ENCODE assay signal across 11 mouse cellular contexts in genomic region chr19:4478190-4478516, GRCm38 (mm10). TPM values are rescaled to one million over a fixed set of nuclear protein-coding genes. Genes with fewer than 3 reads are reported as not detected.
DNase-seq lines count a peak whose midpoint lies in the region; ATAC-seq and TF ChIP-seq lines count a peak whose summit lies in the region.
"Had no signal": no experiment of that assay in that cellular context is flagged by ENCODE, and none has a peak within 500 bp of the region (broad histone marks: within the 10 kb centered on the region; RNA-seq: fewer than 3 reads in every experiment).

No protein-coding gene starts in this region.

- no peak for DNase-seq in heart, adult 18-20 months
- DNase-seq in lung, postnatal 0 days (ENCODE audit: low spot score): no peak
- no peak for DNase-seq in lung, adult 18-20 months
- peak; percentile 25 for DNase-seq in c-Kit-positive CD71-positive TER-119-negative erythroid progenitor cells, embryonic 14.5 days (ENCODE audit: low read depth)
- peak; percentile 46 for DNase-seq in retina, postnatal 1 day
- DNase-seq in natural killer cell, adult 2 months (ENCODE audit: low spot score in 2 of 2): no peak
- DNase-seq in layer of hippocampus, adult 9-11 months: no peak

- H3K4me3 ChIP-seq in heart, embryonic 15.5 days: peak overlapping the region; percentile 15; the same call in 1 of the 2 replicates
- H3K4me3 ChIP-seq in lung, postnatal 0 days (ENCODE audit: low read depth, low read length): no peak overlapping the region
- H3K4me3 ChIP-seq: embryonic facial prominence, embryonic 12.5 days; megakaryocyte, embryonic 14.5 days had no signal

- peaks cover 31% of the 10 kb centered on the region for H3K27me3 ChIP-seq in heart, embryonic 15.5 days
- peaks cover 8% of the 10 kb centered on the region; the same call in 1 of the 2 replicates for H3K27me3 ChIP-seq in lung, postnatal 0 days (replicated peaks; ENCODE audit: insufficient read depth, low read length)

- H3K27ac ChIP-seq in heart, embryonic 15.5 days: no peak overlapping the region
- no peak overlapping the region for H3K27ac ChIP-seq in lung, postnatal 0 days (ENCODE audit: low read length)
- H3K27ac ChIP-seq: embryonic facial prominence, embryonic 12.5 days had no signal

- peak; percentile 7 for TF ChIP-seq EP300 in lung, postnatal 0 days (IDR thresholded peaks at IDR 0.05)

- H3K9ac ChIP-seq in heart, embryonic 15.5 days: no peak overlapping the region
- no peak overlapping the region for H3K9ac ChIP-seq in lung, postnatal 0 days (replicated peaks; ENCODE audit: low read depth)
- H3K9ac ChIP-seq: embryonic facial prominence, embryonic 12.5 days had no signal

- no peak for ATAC-seq in heart, embryonic 15.5 days (replicated peaks; ENCODE audit: insufficient number of reproducible peaks, insufficient read depth, low FRiP score, low read depth)
- ATAC-seq in lung, postnatal 0 days: no peak

- 47% methylated on average over 1 of the region's 1 CpGs for WGBS in heart, embryonic 15.5 days
- WGBS in lung, postnatal 0 days: 33% methylated on average over 1 of the region's 1 CpGs

- H3K9me3 ChIP-seq in heart, embryonic 15.5 days (replicated peaks): no peaks in the 10 kb centered on the region
- no peaks in the 10 kb centered on the region for H3K9me3 ChIP-seq in lung, postnatal 0 days (ENCODE audit: low read length)
- H3K9me3 ChIP-seq: embryonic facial prominence, embryonic 12.5 days; megakaryocyte, embryonic 14.5 days had no signal

- no peaks in the 10 kb centered on the region for H3K36me3 ChIP-seq in heart, embryonic 15.5 days
- H3K36me3 ChIP-seq in lung, postnatal 0 days (ENCODE audit: insufficient read depth, low read length): no peaks in the 10 kb centered on the region
- H3K36me3 ChIP-seq: embryonic facial prominence, embryonic 12.5 days had no signal

- TF ChIP-seq CTCF in lung, postnatal 0 days (IDR thresholded peaks at IDR 0.05): peak; percentile 55

- H3K4me1 ChIP-seq in heart, embryonic 15.5 days (replicated peaks): peaks cover 17% of the 10 kb centered on the region
- peaks cover 4% of the 10 kb centered on the region; the same call in 1 of the 2 replicates for H3K4me1 ChIP-seq in lung, postnatal 0 days (ENCODE audit: insufficient read depth, low read depth, low read length)

- peak overlapping the region; percentile 94 for H3K4me2 ChIP-seq in heart, embryonic 15.5 days
- H3K4me2 ChIP-seq in lung, postnatal 0 days (replicated peaks; ENCODE audit: low read depth, low read length): no peak overlapping the region; the same call in 1 of the 2 replicates
- H3K4me2 ChIP-seq: embryonic facial prominence, embryonic 12.5 days had no signal

RNA-seq across cellular contexts. Expression of gene Syt12, which starts 0.9 kb away (rescaled TPM):
- polyA plus RNA-seq in heart, embryonic 15.5 days (2015; fragmentation: Nextera tagmentation; extraction: Ambion mirVana): 0.68 and 0.98 TPM in 2 replicates
- 1 to 10 TPM; 4.2 to 7.2 TPM for total RNA-seq in heart, adult 18-20 months (2021)
- 1.0 and 1.3 TPM in 2 replicates for polyA plus RNA-seq in lung, postnatal 0 days (2015; fragmentation: Nextera tagmentation; extraction: Ambion mirVana)

RNA-seq across cellular contexts. Expression of gene 2010003K11Rik, which starts 20.2 kb away (rescaled TPM):
- polyA plus RNA-seq in heart, embryonic 15.5 days (2015; fragmentation: Nextera tagmentation; extraction: Ambion mirVana): not detected in 2 replicates
- 1 to 10 TPM in 1 of 2 experiments, not detected in 1; 1.2 TPM for total RNA-seq in heart, adult 18-20 months (2021)
- polyA plus RNA-seq in lung, postnatal 0 days (2015; fragmentation: Nextera tagmentation; extraction: Ambion mirVana): 0.12 and 0.20 TPM in 2 replicates
- total RNA-seq: layer of hippocampus, adult 8-10 months had no signal
- polyA plus RNA-seq: embryonic facial prominence, embryonic 12.5 days had no signal

RNA-seq across cellular contexts. Expression of gene Pcx, which starts 32.1 kb away (rescaled TPM):
- 10.5 and 16.8 TPM in 2 replicates for polyA plus RNA-seq in heart, embryonic 15.5 days (2015; fragmentation: Nextera tagmentation; extraction: Ambion mirVana)
- total RNA-seq in heart, adult 18-20 months (2021): 10 to 100 TPM; 44.9 to 96.4 TPM
- polyA plus RNA-seq in lung, postnatal 0 days (2015; fragmentation: Nextera tagmentation; extraction: Ambion mirVana): 38.6 and 40.9 TPM in 2 replicates

RNA-seq across cellular contexts. Expression of gene Rhod, which starts 38.9 kb away (rescaled TPM):
- 22.6 and 28.1 TPM in 2 replicates for polyA plus RNA-seq in heart, embryonic 15.5 days (2015; fragmentation: Nextera tagmentation; extraction: Ambion mirVana)
- total RNA-seq in heart, adult 18-20 months (2021): 1 to 10 TPM; 5.4 to 5.8 TPM
- polyA plus RNA-seq in lung, postnatal 0 days (2015; fragmentation: Nextera tagmentation; extraction: Ambion mirVana): 25.0 and 25.1 TPM in 2 replicates

Comparison
In these comparisons a context has a peak if more than half of its experiments do, and no peak if none do; other contexts are left out.
1. DNase-seq: peak in c-Kit-positive CD71-positive TER-119-negative erythroid progenitor cells, embryonic 14.5 days (single experiment) and retina, postnatal 1 day (single experiment); none in heart, adult 18-20 months (0 of 2), lung, postnatal 0 days (single experiment), lung, adult 18-20 months (0 of 2), natural killer cell, adult 2 months (0 of 2) and layer of hippocampus, adult 9-11 months (single experiment).